Mouse (Mus musculus) hindbrain, embryonic 12.5 days (tissue): ENCODE measurements around the gene Palmd. TPM values are rescaled to one million over a fixed set of nuclear protein-coding genes. Genes with fewer than 3 reads are reported as not detected.

Experiments used
- ATAC-seq: fragments of 200-750 bp; cut with Nextera tagmentation; 2 replicates; pipeline ENCODE4 v1.8.0; 2017; ENCODE audit warnings: moderate TSS enrichment; ENCODE audit not compliant: low FRiP score
- H3K27ac ChIP-seq: fragments of 300-500 bp; sonication (generic); 2 replicates; pipeline ENCODE4 v1.5.1; 2016; ENCODE audit warnings: mild to moderate bottlenecking
- H3K27me3 ChIP-seq: fragments of 300-500 bp; sonication (generic); 2 replicates; pipeline ENCODE4 v1.6.1; 2016; ENCODE audit warnings: mild to moderate bottlenecking
- H3K36me3 ChIP-seq: fragments of 300-500 bp; sonication (generic); 2 replicates; pipeline ENCODE4 v1.6.1; 2016; ENCODE audit warnings: mild to moderate bottlenecking
- H3K4me1 ChIP-seq: fragments of 300-500 bp; sonication (generic); 2 replicates; pipeline ENCODE4 v1.6.1; 2016
- H3K4me2 ChIP-seq: fragments of 300-500 bp; sonication (generic); replicated peaks from 2 replicates; pipeline ENCODE4 v1.6.1; 2016; ENCODE audit warnings: mild to moderate bottlenecking
- H3K4me3 ChIP-seq: fragments of 300-500 bp; sonication (generic); 2 replicates; pipeline ENCODE4 v1.5.1; 2016; ENCODE audit warnings: mild to moderate bottlenecking
- H3K9ac ChIP-seq: fragments of 300-500 bp; sonication (generic); 2 replicates; pipeline ENCODE4 v1.6.1; 2016; ENCODE audit warnings: mild to moderate bottlenecking, moderate library complexity
- H3K9me3 ChIP-seq: fragments of 300-500 bp; sonication (generic); replicated peaks from 2 replicates; pipeline ENCODE4 v1.6.1; 2016; ENCODE audit warnings: mild to moderate bottlenecking
- WGBS: fragments of 180-500 bp; shearing (Covaris S2); methylation state at CpG from one replicate; pipeline ENCODE4 v1.1.7; 2016; 5-methylcytosine and 5-hydroxymethylcytosine counted together
- polyA plus RNA-seq: library from polyadenylated mRNA; unstranded; fragments of >200 nt; fragmentation: Nextera tagmentation; extraction: Ambion mirVana; gene quantifications from 2 replicates; pipeline ENCODE4 v1.2.1, GENCODE M21; 2016

The Palmd gene
- polyA plus RNA-seq = 6.9 and 8.9 TPM in 2 replicates

- H3K36me3 ChIP-seq = no peaks in the 10 kb centered on the region
- no peaks in the 10 kb centered on the region for H3K27me3 ChIP-seq
- peak within 1 kb of the TSS; percentile 62 for H3K27ac ChIP-seq
- ATAC-seq = peak; percentile 90
- H3K4me1 ChIP-seq = peaks cover 17% of the 10 kb centered on the region
- H3K4me2 ChIP-seq = peak within 1 kb of the TSS; percentile 62
- H3K9ac ChIP-seq = peak within 1 kb of the TSS; percentile 57
- 11% methylated on average over 17 of the region's 17 CpGs for WGBS
- H3K9me3 ChIP-seq = no peaks in the 10 kb centered on the region
- H3K4me3 ChIP-seq = peak within 1 kb of the TSS; percentile 34
Observed at GRCm38 (mm10) chr3:116968540-116968997, at the start of gene Palmd. Palmd (minus strand) TSS chr3:116968987.

GRCm38 (mm10) chr3:117010182-117010581, 41.4 kb upstream of the Palmd start:
- no peak overlapping the region for H3K4me3 ChIP-seq
- no peak overlapping the region for H3K4me2 ChIP-seq
- no peaks in the 10 kb centered on the region for H3K4me1 ChIP-seq
- H3K27me3 ChIP-seq = peaks cover under 1% of the 10 kb centered on the region
- no peaks in the 10 kb centered on the region for H3K36me3 ChIP-seq
- no peaks in the 10 kb centered on the region for H3K9me3 ChIP-seq
- no peak overlapping the region for H3K9ac ChIP-seq
- H3K27ac ChIP-seq = no peak overlapping the region
- no peak for ATAC-seq
- 73% methylated on average over 6 of the region's 6 CpGs for WGBS

- H3K4me1 ChIP-seq = peaks cover 1% of the 10 kb centered on the region; the same call in 1 of the 2 replicates
- H3K36me3 ChIP-seq = no peaks in the 10 kb centered on the region
- WGBS = 87% methylated on average over 6 of the region's 6 CpGs
- peaks cover 8% of the 10 kb centered on the region for H3K27me3 ChIP-seq
- ATAC-seq = no peak
- H3K4me3 ChIP-seq = no peak overlapping the region
- H3K9ac ChIP-seq = no peak overlapping the region
- no peak overlapping the region for H3K4me2 ChIP-seq
- H3K27ac ChIP-seq = no peak overlapping the region
- H3K9me3 ChIP-seq = no peaks in the 10 kb centered on the region
Observed at GRCm38 (mm10) chr3:117007340-117007739, 38.6 kb upstream of the Palmd start.

- Histone ChIP-seq H3K27me3 (peaks cover 8% of the 10 kb centered on the region), H3K36me3 (no peaks in the 10 kb centered on the region), H3K9ac (no peak overlapping the region), H3K4me3 (no peak overlapping the region), H3K4me1 (peaks cover 8% of the 10 kb centered on the region; the same call in 1 of the 2 replicates), H3K4me2 (no peak overlapping the region), H3K27ac (no peak overlapping the region), H3K9me3 (no peaks in the 10 kb centered on the region)
- ATAC-seq = no peak
- WGBS = 93% methylated on average over 3 of the region's 3 CpGs
Observed at GRCm38 (mm10) chr3:117006636-117007035, 37.8 kb upstream of the Palmd start.

- H3K27me3 ChIP-seq = peaks cover 14% of the 10 kb centered on the region
- H3K4me1 ChIP-seq = peaks cover 12% of the 10 kb centered on the region; the same call in 1 of the 2 replicates
- H3K4me3 ChIP-seq = no peak overlapping the region
- no peaks in the 10 kb centered on the region for H3K9me3 ChIP-seq
- no peaks in the 10 kb centered on the region for H3K36me3 ChIP-seq
- ATAC-seq = no peak
- no peak overlapping the region for H3K27ac ChIP-seq
- WGBS = 79% methylated on average over 6 of the region's 6 CpGs
- H3K9ac ChIP-seq = no peak overlapping the region
- no peak overlapping the region for H3K4me2 ChIP-seq
Observed at GRCm38 (mm10) chr3:117003379-117003778, 34.6 kb upstream of the Palmd start.

- Histone ChIP-seq H3K27ac (no peak overlapping the region), H3K27me3 (peaks cover 16% of the 10 kb centered on the region), H3K9ac (no peak overlapping the region), H3K4me3 (no peak overlapping the region), H3K36me3 (no peaks in the 10 kb centered on the region), H3K4me2 (no peak overlapping the region), H3K9me3 (no peaks in the 10 kb centered on the region), H3K4me1 (peaks cover 12% of the 10 kb centered on the region; the same call in 1 of the 2 replicates)
- ATAC-seq = peak; percentile 88
- WGBS = 26% methylated on average over 9 of the region's 9 CpGs
Observed at GRCm38 (mm10) chr3:117001686-117002485, 33.1 kb upstream of the Palmd start.

- WGBS = 78% methylated on average over 2 of the region's 2 CpGs
- no peaks in the 10 kb centered on the region for H3K27me3 ChIP-seq
Observed at GRCm38 (mm10) chr3:116993011-116993410, 24.2 kb upstream of the Palmd start.

GRCm38 (mm10) chr3:116991180-116991579, 22.4 kb upstream of the Palmd start:
- Histone ChIP-seq H3K4me2 (no peak overlapping the region), H3K4me3 (no peak overlapping the region), H3K36me3 (no peaks in the 10 kb centered on the region), H3K4me1 (no peaks in the 10 kb centered on the region), H3K27ac (no peak overlapping the region), H3K9ac (no peak overlapping the region), H3K27me3 (no peaks in the 10 kb centered on the region), H3K9me3 (no peaks in the 10 kb centered on the region)
- no peak for ATAC-seq
- WGBS = 87% methylated on average over 2 of the region's 2 CpGs

More at GRCm38 (mm10) chr3:116993011-116993410, 24.2 kb upstream of the Palmd start:
- no peaks in the 10 kb centered on the region for H3K4me1 ChIP-seq
- no peak overlapping the region for H3K9ac ChIP-seq
- no peak overlapping the region for H3K27ac ChIP-seq
- H3K4me3 ChIP-seq = no peak overlapping the region
- no peaks in the 10 kb centered on the region for H3K36me3 ChIP-seq
- H3K9me3 ChIP-seq = no peaks in the 10 kb centered on the region
- no peak for ATAC-seq
- H3K4me2 ChIP-seq = no peak overlapping the region

GRCm38 (mm10) chr3:116988221-116988620, 19.4 kb upstream of the Palmd start:
- Histone ChIP-seq H3K36me3 (no peaks in the 10 kb centered on the region), H3K9ac (no peak overlapping the region), H3K9me3 (no peaks in the 10 kb centered on the region), H3K4me1 (0 out of 2 replicates have a peak, but pooled peaks cover 5% of the 10 kb centered on the region), H3K4me3 (no peak overlapping the region), H3K27me3 (no peaks in the 10 kb centered on the region), H3K27ac (no peak overlapping the region), H3K4me2 (no peak overlapping the region)
- WGBS = 90% methylated on average over 3 of the region's 3 CpGs
- ATAC-seq = no peak

- Histone ChIP-seq H3K4me1 (0 out of 2 replicates have a peak, but pooled peaks cover 5% of the 10 kb centered on the region), H3K4me2 (no peak overlapping the region), H3K27me3 (no peaks in the 10 kb centered on the region), H3K9ac (no peak overlapping the region), H3K27ac (no peak overlapping the region), H3K9me3 (no peaks in the 10 kb centered on the region), H3K4me3 (no peak overlapping the region), H3K36me3 (no peaks in the 10 kb centered on the region)
- WGBS = 69% methylated on average over 2 of the region's 2 CpGs
- ATAC-seq = no peak
Observed at GRCm38 (mm10) chr3:116986451-116986850, 17.7 kb upstream of the Palmd start.

- WGBS = 77% methylated on average over 1 of the region's 1 CpGs
- Histone ChIP-seq H3K27me3 (no peaks in the 10 kb centered on the region), H3K4me3 (no peak overlapping the region), H3K9me3 (no peaks in the 10 kb centered on the region), H3K36me3 (no peaks in the 10 kb centered on the region), H3K27ac (no peak overlapping the region), H3K9ac (no peak overlapping the region), H3K4me1 (0 out of 2 replicates have a peak, but pooled peaks cover 5% of the 10 kb centered on the region), H3K4me2 (no peak overlapping the region)
- no peak for ATAC-seq
Observed at GRCm38 (mm10) chr3:116985741-116986140, 17.0 kb upstream of the Palmd start.

- no peaks in the 10 kb centered on the region for H3K27me3 ChIP-seq
- ATAC-seq = peak; percentile 80
- no peak overlapping the region for H3K4me3 ChIP-seq
- H3K36me3 ChIP-seq = no peaks in the 10 kb centered on the region
- no peaks in the 10 kb centered on the region for H3K9me3 ChIP-seq
- WGBS = 47% methylated on average over 1 of the region's 1 CpGs
- H3K4me1 ChIP-seq = 0 out of 2 replicates have a peak, but pooled peaks cover 5% of the 10 kb centered on the region
- no peak overlapping the region for H3K4me2 ChIP-seq
- no peak overlapping the region for H3K9ac ChIP-seq
- 0 out of 2 replicates have a peak overlapping the region, but pooled peaks have one; percentile 12 for H3K27ac ChIP-seq
Observed at GRCm38 (mm10) chr3:116985042-116985455, 16.3 kb upstream of the Palmd start.
